Mouse (Mus musculus) lung, postnatal 25 days (tissue): ENCODE results near the gene Nck1.

Experiments
- DNase-seq: peaks from one replicate; pipeline ENCODE4 v3.0.0; 2022; ENCODE audit warnings: low spot score

Nck1 gene

DNA sequence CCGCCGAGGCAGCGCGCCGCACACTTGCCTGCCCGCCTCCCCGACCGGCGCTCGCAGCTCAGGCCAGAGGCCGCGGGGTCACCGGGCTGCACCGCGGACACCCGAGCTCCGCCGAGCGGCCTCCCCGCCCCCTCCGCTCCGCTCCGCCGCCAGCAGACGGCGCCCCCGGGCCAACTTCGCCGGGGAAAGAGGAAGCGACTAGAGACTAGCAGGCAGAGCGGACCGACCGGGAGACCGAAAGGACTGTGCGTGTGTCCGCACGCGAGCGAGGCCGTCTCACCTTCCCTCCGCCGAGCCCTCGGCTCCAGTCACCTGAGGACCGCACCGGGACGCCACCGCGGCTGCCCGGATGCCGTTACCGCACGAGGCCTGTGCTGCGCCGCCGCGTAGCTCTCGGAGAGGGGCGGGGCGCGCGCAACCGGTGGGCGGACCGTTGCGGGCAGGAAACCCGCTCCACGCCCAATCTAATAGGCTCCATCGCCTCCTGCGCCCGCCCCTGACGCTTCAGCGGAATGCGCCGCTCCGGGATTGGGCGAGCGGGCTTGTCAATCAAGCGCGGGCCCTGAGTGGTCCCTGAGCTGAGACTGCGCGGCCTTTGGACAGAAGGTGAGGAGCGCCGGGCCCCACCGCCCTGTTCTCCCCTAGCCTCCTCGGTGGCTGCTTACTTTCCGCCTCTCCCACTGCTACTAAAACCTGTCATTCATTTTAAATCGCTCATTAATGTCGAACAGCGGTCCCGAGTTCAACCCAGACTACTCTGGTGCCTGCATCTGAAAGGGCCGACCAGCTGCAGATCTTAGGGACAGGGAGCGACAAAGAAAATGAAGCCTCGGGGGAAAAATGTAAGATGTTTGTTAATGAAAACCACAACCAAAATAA is at the start of gene Nck1:
Gene Nck1, minus strand, starts transcription at position 420 of the 879 bp plus-strand sequence.
- peak; percentile 99 for DNase-seq

GRCm38 (mm10) chr9:100590462-100590861 is 44.5 kb upstream of the Nck1 start:
- no peak for DNase-seq

DNA sequence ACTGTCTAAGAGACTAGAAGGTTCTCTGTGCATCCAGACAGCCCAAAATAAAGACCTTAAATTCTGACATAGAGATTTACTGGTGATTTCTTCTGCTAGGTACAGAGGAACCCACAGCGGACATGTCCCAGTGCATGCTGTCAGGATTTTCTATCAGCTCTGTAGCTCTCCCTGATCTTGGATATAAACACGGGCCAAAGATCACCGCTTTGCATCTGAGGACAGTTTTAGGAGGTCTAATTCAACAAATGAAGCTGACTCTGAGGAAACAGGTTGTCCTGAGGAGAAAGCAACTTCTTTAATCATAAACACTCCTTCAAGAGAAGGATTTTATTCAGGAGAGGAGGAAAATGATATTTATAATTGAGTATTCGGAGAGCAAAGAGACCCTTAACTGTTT is 38.1 kb upstream of the Nck1 start:
- no peak for DNase-seq

- peak; percentile 85 for DNase-seq
These were observed 37.1 kb upstream of the Nck1 start for GRCm38 (mm10) chr9:100582883-100583575.

GRCm38 (mm10) chr9:100581543-100582492 is 35.9 kb upstream of the Nck1 start:
- no peak for DNase-seq

DNA sequence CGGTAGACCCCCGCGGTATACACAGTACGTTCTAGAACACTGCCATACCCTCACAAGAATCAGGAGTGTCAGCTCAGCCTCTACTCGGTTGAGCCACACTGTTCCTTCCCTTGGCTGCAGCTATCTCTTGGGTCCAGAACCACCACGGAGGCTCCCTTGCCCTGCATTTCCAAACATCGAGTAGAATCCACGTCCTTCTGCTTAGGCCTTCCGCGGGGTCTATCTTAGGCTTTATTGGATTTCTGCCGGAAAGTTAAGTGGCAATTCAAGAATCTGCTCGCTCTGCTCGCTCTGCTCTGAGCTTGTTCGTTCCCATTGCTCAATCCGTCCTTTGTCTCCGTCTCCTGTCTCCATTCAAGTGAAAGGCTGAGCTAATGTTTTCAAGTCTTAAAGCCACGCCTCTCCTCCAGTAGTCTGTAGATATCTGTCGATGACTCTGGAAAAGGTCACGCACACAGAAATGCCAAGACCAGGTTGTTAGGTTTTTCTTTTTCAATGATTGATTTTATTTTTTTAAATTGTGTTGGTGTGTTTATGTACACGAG is 34.3 kb upstream of the Nck1 start:
- DNase-seq, result peak; percentile 41

GRCm38 (mm10) chr9:100573942-100574341 is 28.0 kb upstream of the Nck1 start:
- DNase-seq, result peak; percentile 14

DNA sequence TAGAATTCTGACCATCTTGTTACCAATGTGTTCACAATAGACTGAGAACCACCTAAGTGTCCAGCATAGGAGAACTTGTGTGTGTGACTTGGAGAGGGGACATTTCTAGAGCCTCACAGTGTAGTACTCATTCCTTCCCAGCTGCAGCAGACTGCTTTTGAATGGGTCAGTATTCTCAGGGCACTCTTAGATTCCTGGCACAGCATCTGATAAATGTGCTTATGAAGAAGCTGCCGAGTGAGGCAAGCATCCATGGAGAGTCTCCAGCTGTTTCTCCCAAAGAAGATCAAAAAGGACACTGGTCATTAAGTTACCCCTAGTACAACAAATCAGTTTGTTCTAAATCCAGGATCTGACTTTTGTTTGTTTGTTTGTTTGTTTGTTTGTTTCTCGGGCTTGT is 27.4 kb upstream of the Nck1 start:
- DNase-seq, result peak; percentile 41

- DNase-seq, result no peak
These were observed 25.6 kb upstream of the Nck1 start for GRCm38 (mm10) chr9:100571511-100571910.

DNA sequence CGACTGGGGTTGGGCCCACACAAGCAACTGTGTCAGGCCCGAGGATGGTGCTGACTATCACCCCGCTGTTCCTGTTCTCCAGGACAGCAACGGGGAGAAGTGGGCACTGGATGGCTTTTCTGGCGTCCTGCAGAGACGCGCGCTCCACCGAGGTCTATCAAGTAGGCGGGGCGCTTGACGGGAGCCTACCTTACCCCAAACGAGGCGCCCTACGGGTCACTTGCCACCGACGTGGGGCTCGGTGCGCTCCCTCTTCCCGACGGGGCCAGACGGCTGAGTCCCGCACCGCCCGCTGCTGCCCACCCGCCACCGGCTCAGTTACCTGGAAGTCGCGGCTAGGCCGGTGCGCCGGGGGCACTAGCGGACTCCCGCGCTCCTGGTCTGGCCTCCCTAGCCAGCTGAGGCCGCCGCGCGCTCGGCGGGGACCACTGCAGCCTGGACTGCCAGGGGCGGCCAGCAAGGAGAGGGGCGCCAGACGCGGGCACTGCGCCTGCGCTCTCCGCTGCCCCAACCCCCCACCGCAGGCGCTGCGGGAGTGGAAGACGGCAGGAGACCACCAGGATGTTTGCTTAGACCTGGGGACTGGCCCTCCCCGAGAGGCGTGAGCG is 24.8 kb upstream of the Nck1 start, which contains the start of gene Slc35g2:
Gene Slc35g2, minus strand, starts transcription at position 465 of the 608 bp plus-strand sequence.
- DNase-seq, result peak; percentile 21

DNA sequence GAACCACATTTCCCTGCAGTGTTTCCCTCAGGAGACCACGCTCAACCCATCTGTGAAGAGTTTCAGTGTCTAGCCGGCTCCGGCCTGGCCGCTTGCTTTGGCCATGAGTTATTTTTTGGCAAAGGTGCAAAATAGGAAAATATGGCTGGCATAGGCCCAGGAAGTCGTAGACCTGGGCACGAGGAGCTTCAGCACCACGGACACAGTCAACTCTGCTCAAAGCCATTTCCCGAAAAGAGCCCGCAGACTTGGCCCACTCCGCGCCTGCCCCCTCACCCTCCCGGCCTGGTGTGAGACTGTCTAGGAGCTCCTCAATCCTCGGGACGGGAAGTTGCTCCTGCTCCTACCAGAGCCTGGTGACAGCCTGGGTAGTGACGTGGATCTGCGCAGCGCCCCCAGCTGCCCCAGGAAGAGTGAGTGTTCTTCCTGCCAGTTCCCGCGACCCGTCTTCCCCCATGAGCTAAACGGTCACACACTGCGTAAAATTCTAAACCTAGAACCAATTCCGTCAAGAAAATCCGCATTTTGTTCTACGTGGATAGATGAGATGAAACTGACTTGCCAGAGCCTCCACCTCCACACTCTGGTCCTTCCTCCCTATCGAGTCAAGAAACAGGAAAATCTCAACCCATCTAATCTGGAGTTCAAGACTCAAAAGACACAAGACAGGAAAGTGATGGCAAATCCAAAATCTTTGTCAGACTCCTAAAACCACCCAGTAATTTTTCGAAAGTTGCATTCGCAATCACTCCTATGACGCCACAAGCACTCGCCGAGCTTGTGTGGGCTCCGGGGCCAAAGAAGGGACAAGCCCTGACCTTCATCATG is 24.1 kb upstream of the Nck1 start:
- peak; percentile 74 for DNase-seq

- DNase-seq, result peak; percentile 12
These were observed 14.4 kb upstream of the Nck1 start for GRCm38 (mm10) chr9:100560251-100560890.

- no peak for DNase-seq
These were observed 13.1 kb upstream of the Nck1 start for GRCm38 (mm10) chr9:100558991-100559390.

DNA sequence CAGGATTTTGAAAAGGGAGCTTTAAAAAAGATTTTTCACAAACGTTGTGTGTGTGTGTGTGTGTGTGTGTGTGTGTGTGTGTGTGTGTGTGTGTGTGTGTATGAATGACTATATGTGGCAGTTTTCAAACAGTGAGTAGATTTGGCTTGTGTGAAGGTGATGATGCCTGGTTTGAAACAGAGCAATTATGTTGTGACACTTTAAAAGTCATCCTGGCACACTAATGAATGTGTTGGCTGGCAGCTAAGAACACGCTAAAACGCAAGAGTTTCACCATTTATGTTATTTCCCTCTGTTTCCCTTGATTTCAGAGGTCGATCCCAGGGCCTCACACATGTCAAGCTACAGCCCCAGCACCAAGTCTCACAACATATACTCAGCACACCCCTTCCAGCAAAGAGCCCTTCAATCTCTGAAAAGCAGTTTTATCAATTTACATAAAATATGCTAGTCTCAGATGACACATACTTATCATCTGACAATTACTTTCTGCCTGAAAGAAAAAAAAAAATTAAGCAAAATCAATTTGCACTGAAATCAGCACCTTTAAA is 12.2 kb upstream of the Nck1 start:
- DNase-seq, result no peak

GRCm38 (mm10) chr9:100555686-100556085 is 9.8 kb upstream of the Nck1 start:
- no peak for DNase-seq

DNA sequence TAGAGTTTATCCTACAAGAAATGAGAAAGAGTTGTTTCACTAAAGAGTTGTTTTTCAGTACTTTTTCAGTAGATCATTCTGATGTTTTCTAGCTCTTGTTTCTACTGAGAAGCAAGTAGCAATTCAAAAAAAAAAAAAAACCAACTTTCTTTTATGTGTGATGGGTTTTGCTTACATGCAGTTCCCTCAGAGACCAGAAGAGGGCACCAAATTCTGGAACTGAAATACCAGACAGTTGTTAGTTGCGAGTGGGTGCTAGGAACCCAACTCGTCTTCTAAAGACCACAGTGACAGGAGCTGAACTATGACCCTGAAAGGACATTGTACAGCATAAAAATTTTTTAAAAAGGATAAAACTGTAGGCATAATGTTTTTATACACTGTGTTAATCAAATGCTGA is 2.4 kb upstream of the Nck1 start:
- peak; percentile 18 for DNase-seq

- DNase-seq, result peak; percentile 29
These were observed 618 bp upstream of the Nck1 start for GRCm38 (mm10) chr9:100546594-100546910.

GRCm38 (mm10) chr9:100544948-100545714 is 803 bp downstream of the Nck1 start:
- DNase-seq, result peak; percentile 69
